Mouse (Mus musculus): Measurements from ENCODE around the gene Cxcr3.

The Cxcr3 gene

DNA sequence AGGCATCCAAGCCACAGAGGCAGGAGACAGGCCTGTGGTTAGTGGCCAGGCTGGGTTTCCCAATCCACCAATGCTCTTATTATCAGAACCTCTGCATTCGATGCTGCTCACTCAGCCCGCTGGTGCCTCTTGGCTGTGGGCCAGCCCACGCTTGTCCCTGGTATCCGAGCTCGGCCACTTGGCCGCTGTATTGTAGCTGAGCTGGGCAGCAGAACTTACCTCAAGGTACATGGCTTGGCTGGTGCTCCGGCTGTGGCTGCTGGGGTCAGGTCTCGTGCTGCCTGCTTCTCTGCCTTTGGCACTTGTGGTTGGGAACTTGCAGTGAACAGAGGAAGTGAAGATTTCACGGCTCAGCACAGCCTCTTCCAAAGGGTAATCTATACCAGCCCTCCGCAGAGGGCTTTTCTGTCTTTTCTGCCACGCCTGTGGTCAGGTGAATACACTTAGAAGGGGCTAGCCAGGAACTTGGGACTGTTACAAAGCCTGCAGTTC is at the start of gene Cxcr3:
TSS of gene Cxcr3 (minus strand) at position 442 of the 492 bp plus-strand sequence.
- in situ Hi-C loops (cut with MboI; ENCODE audit: unreplicated experiment in 2 of 2): no loop called here

DNA sequence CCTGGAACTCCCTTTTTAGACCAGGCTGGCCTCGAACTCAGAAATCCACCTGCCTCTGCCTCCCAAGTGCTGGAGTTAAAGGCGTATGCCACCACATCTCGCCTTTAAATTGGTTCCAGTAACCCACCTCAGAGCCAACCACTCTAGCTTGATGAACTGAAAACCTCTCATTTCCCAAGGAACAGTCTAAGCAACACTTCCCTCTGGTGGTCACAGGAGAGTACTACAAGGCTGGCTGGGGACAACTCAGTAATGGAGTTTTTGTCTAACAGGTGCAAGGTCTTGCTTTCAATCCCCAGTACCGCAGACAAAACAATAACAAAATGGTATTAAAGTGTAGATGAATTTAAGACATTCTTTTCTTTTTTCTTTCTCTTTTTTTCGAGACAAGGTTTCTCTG is 38.0 kb upstream of the Cxcr3 start:
- in situ Hi-C loops (cut with MboI; ENCODE audit: unreplicated experiment in 2 of 2): loop anchor here (10.0 kb wide), 2 partner anchors 97 to 267 kb away; no protein-coding TSS in a partner anchor

DNA sequence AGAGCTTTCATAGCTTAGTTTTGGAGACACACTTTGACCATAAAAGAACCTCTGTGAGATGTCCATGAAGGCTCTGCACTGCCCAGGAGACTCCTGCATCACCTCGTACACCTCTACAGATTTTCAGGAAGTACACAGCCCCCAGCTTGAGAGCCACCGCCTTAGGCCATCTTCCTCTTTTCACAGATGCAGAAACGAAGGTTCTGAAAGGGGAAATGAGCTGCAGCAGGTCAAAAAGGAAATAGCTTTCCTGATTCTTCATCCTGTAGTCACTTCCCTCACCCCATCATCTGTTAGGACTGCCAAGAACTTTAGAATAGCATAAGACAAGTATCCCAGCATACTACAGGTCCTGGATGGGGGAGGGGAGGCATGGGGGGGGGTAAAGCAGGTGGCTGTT is 36.2 kb upstream of the Cxcr3 start:
- in situ Hi-C loops (cut with MboI; ENCODE audit: unreplicated experiment in 2 of 2): loop anchor here (10.0 kb wide), 2 partner anchors 96 to 266 kb away; no protein-coding TSS in a partner anchor

DNA sequence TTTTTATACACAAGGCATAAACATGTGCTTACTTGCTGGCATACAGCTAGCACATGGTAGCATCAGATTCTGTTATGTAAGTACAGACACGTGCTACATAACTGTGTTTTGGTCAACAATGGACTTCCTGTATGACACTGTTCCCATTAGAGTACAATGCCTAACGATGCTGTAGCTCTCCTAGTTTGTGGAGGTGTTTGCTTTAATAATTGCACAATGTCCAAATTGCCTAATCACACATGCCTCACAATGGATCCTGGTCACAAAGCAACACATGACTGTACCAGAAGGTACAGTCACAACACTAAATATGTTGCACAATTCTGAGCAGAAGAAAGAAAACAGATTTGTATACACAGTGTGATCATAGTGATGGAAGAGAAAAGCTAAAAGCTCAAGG is 35.4 kb upstream of the Cxcr3 start:
- in situ Hi-C loops (cut with MboI; ENCODE audit: unreplicated experiment in 2 of 2): loop anchor here in 1 of 2 experiments (5.0 kb wide), 1 partner anchor 97 kb away; no protein-coding TSS in a partner anchor

DNA sequence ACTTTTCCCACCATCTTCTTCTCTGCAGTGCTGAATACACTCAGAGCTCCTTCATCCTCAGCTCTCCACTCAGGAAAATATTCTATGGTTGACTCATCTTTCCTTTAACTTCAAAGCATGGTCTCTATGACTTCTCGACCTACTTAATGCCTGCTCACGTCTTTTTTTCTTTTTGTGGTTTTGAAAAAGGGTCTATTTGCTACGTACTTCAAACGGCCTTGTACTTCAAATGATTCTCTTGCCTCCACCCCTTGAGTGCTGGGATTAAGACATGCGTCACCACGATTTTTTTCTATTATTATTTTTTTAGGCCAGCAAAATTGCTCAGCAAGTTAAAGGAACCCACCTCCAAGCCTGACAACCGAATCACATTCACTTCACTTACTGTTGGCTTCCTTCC is 33.2 kb upstream of the Cxcr3 start:
- in situ Hi-C loops (cut with MboI; ENCODE audit: unreplicated experiment in 2 of 2): loop anchor here in 1 of 2 experiments (5.0 kb wide), 1 partner anchor 95 kb away; no protein-coding TSS in a partner anchor

DNA sequence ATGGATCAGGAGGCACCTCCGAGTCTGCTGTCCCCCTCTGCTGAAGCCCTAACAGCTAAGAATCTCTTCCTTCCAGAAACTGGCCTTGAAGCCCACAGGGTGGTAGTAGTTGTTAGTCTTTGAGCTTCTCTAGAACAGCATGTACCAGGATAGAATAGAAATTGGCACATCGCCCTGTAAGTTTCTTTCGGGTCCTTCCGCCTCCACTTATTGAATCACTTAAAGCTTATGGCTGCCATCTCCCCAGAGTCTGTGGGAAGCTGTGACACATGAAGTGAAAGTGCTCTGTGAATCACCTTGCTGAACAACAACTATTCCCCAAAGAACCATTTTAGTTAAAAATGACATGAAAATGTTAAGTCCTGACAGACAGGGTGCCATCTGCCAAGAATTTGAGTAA is 31.0 kb upstream of the Cxcr3 start:
- in situ Hi-C loops (cut with MboI; ENCODE audit: unreplicated experiment in 2 of 2): loop anchor here in 1 of 2 experiments (5.0 kb wide), 1 partner anchor 93 kb away; no protein-coding TSS in a partner anchor

DNA sequence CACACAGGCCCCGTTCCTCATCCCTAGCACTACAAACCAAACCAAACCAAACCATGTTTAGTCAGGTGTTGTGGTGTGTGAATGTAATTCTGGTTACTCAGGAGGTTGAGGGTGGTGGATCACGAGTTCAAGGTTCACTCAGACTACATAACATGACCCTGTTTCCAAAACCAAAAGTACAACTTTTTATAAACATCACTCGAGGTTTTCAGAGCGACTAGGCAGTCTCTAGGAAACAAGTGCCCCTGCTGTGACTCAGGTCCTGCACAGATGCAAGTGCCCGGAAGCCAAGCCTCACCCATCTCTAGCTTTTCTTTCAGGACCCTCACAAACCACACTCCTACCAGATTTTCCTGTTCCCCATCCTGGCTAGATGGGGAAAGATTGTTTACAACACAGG is 30.6 kb upstream of the Cxcr3 start:
- in situ Hi-C loops (cut with MboI; ENCODE audit: unreplicated experiment in 2 of 2): loop anchor here in 1 of 2 experiments (5.0 kb wide), 1 partner anchor 92 kb away; no protein-coding TSS in a partner anchor

DNA sequence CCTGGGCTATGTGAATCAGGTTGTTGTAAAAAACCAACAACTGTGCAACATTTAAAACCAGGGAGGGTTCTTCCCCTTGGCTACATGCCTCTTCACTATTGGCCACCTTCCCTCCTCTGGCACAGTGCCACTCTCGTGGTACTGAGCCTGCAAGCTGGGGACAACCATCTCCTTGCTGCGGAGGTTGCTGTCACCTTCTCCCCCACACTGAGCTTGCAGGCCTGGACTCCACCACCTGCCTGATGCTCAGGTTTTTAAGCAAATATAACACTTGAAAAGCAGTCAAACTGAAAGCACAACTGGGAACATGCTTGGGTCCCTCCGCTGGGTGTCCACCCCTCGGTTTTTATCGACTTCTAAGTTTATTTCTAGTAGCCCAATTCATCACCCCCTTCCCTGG is 20.4 kb upstream of the Cxcr3 start:
- in situ Hi-C loops (cut with MboI; ENCODE audit: unreplicated experiment in 2 of 2): no loop called here

DNA sequence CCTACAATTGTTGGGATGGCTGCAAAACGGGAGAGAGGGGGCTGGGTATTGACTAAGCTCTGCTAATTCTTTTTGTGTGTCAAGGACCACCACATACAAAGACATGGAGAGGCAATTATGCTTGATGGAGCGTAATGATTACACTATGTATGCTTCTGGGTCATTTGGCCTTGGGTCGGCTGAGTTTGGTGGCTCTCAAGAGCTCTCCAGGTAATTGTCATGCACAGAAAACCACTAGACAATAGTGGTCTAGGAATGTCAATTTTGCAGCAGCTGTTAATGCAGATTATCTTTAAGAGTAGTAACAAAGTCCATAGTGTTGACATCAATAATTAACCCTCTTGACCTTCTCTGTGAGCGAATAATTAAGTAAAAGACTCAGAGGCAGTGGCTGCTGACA is 16.1 kb upstream of the Cxcr3 start:
- in situ Hi-C loops (cut with MboI; ENCODE audit: unreplicated experiment in 2 of 2): no loop called here

DNA sequence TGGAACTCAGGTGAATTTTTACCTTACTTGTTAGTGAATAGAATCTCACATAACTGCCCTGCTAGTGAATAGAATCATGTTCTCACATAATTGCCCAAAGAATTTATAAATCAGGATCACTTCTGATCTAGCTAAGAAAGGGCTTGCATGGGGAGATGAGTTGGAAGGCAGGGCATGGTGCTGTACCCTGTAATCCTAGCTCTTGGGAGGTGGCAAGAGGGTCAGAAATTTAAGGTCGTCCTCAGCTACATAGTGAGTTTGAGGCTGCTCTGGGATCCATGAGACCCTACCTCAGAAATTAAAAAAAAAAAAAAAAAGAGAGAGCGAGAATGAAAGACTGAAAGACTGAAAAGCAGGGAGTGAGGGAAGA is 7.0 kb upstream of the Cxcr3 start:
- in situ Hi-C loops (cut with MboI; ENCODE audit: unreplicated experiment in 2 of 2): no loop called here

DNA sequence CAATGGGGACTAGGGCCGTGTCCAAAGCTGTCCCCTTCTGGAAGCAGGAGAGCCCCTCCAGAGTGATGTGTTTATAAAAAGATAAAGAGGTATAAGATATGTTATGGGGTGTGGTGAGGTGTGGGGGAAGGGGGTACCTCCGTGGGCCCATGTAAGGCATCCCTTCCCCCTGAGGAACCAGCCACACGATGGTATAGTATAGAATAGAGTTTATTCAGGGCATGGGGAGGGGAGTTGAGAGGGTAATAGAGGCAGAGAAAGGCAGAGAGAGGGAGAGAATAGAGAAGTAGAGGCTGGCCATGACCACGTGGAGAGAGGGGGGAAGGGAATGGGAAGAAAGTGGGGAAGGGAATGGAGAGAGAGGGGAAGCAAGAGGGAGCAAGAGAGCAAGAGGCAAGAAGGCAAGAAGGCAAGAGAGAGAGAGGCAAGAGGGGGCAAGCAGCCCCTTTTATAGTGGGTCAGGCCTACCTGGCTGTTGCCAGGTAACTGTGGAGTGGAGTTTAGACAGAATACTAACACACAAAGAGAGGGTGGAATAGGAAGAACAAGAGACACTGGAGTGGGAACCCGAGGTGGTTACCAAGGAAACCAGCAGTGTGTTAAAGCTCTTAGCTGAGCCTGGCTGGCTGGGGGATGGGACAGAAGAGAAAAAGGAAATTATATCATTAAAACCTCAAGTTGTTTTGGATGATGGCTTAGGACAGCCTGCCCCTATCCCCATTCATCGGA is 6.4 kb upstream of the Cxcr3 start:
- in situ Hi-C loops (cut with MboI; ENCODE audit: unreplicated experiment in 2 of 2): no loop called here

DNA sequence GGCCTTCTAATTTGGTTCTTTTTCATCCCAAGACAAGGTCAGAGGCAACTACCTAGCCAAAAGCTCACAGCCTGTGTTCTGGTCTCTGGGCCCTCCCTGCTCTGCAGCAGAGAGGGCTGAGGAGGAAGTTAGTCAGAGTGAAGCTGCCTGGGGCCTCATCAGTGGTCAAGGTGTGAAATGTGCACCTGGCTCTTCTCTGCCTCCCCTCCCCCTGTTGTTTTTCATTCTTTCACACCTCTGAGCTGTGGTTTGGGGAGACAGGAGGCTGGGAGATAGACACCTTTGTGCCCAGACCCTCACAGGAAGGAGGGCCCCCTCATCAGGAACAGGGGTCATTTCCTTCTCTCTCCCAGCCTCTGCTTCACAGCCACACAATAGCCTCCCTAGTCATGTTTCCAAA is 3.1 kb upstream of the Cxcr3 start:
- in situ Hi-C loops (cut with MboI; ENCODE audit: unreplicated experiment in 2 of 2): no loop called here

DNA sequence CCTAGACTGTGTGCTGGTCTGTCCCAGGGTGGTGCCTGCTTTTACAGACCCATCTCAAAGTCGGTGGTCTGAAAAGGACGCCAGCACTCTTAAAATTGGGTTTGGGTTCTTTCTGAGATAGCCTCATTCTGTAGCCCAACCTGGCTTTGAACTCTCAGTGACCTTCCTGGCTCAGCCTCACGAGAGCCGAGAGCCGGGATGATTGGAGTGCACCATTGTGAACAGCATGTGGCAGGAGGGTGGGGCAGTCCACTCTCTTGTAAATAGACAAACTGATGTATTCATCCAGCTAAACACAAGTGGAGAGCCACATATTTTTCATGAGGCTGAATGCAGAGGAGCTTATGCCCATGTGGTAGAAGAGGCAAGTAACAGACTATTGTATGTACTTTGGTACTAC is 912 bp upstream of the Cxcr3 start:
- in situ Hi-C loops (cut with MboI; ENCODE audit: unreplicated experiment in 2 of 2): no loop called here

DNA sequence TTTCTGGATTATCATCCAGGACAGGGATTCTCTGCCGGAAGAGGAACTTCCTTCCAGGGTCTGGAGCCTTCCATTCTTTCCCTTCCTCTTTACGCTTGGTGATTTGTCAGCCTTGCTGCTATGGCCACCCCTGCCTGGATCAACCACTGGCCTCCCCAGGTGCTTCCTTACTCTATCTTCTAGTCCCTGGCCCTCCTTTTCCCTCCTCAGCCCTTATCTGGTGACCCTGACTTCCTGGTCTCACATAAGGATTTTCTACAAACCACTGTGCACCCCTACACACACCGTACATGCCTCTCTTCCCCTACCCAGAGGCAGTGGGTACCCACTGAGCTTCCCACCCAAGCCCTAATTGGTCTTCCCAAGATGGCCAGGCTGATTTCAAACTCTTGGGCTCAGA is 781 bp downstream of the Cxcr3 start:
- in situ Hi-C loops (cut with MboI; ENCODE audit: unreplicated experiment in 2 of 2): no loop called here

DNA sequence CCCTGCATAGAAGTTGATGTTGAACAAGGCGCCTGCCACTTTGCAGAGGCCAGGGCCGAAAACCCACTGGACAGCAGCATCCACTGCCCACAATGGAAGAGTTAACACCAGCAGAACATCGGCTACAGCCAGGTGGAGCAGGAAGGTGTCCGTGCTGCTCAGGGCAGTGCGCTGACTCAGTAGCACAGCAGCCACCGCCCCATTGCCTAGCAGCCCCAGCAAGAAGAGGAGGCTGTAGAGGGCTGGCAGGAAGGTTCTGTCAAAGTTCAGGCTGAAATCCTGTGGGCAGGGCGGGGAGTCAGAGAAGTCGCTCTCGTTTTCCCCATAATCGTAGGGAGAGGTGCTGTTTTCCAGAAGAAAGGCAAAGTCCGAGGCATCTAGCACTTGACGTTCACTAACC is 1.4 kb downstream of the Cxcr3 start:
- in situ Hi-C loops (cut with MboI; ENCODE audit: unreplicated experiment in 2 of 2): no loop called here

DNA sequence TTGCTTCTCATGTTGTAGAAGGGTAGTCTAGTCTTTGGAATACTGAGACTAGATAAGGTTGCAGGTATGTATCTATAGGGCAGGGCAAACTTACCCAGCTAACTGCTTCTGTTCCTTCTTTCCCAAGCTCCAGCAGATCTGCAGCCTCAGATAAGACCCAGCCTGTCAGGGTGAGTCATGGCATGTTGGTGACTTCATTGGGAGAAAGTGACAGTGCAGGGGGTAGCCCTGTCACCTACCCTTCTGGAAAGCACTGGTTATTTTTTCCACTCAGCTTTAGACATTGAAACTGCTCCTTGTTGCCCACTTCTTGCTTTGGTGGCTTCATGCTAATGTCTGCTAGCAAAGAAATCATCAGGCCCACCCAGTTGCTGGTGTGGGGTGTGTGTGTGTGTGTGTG is 4.1 kb downstream of the Cxcr3 start:
- in situ Hi-C loops (cut with MboI; ENCODE audit: unreplicated experiment in 2 of 2): no loop called here

DNA sequence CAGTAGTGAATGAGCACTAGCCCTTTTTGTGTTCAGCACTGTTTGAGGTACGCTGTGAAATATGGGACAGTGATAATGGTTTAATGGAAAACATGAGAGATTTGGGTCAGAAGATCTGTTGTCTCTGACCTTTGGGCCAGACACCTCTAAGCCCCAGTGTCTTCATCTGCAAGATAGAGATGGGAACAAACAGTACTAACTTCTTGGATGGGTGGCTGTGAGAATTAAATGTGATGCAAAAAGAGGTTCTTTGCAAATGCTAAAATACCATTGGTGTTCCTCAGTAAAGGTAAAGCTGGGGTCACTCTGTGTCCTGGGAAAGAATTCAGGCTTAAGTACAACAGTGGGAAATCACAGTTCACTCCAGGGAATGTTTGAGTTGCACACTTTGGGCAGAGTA is 13.7 kb downstream of the Cxcr3 start:
- in situ Hi-C loops (cut with MboI; ENCODE audit: unreplicated experiment in 2 of 2): no loop called here

DNA sequence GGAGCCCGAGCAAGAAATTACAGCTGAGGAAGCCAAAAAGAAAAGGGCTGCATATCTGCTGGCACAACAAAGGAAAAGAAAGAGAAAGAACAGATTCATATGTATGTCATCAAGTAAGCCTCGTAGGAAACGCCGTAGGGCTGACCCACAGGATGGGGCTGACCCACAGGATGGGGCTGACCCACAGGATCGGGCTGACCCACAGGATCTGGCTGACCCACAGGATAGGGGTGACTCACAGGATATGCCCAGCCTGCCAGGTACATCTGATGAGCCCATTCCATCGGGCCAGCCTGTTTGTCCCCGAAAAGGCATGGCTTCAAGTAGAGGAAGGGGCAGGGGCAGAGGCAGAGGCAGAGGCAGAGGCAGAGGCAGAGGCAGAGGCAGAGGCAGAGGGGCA is 29.0 kb downstream of the Cxcr3 start:
- in situ Hi-C loops (cut with MboI; ENCODE audit: unreplicated experiment in 2 of 2): no loop called here

DNA sequence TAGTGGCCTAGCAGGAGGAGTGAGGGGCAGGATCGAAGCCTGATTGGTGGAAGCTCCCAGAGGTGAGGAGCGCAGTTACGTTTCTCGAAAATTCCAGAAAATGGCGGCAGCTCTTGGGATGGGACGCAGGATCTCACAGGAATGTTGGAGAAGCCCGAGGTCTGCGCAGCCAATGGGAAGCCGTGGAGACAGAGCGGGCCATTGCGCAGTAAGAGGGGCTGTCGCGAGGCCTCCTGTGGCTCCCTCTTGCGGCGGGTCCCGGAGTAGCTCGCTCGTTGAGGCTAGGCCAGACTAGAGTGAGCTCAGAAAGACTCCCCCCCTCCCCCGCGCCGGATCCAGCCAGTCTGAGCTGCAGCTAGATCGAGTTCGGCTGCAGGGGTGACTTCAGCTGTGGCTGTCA is 35.8 kb downstream of the Cxcr3 start:
- in situ Hi-C loops (cut with MboI; ENCODE audit: unreplicated experiment in 2 of 2): loop anchor here in 1 of 2 experiments (25.0 kb wide), 1 partner anchor 239 kb away; no protein-coding TSS in a partner anchor

DNA sequence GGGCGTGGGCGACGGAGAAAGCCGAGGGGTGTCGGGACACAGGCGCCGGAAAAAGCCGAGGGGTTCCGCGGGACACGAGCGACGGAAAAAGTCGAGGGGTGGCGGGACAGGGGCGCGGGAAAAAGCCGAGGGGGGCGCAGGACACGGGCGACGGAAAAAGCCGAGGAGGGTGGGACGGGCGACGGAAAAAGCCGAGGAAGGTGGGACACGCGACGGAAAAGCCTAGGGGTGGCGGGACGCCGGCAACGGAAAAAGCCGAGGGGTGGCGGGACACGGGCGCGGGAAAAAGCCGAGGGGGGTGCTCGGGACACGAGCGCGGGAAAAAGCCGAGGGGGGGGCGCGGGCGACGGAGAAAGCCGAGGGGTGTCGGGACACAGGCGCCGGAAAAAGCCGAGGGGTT is 36.5 kb downstream of the Cxcr3 start:
- in situ Hi-C loops (cut with MboI; ENCODE audit: unreplicated experiment in 2 of 2): loop anchor here in 1 of 2 experiments (25.0 kb wide), 1 partner anchor 240 kb away; no protein-coding TSS in a partner anchor

DNA sequence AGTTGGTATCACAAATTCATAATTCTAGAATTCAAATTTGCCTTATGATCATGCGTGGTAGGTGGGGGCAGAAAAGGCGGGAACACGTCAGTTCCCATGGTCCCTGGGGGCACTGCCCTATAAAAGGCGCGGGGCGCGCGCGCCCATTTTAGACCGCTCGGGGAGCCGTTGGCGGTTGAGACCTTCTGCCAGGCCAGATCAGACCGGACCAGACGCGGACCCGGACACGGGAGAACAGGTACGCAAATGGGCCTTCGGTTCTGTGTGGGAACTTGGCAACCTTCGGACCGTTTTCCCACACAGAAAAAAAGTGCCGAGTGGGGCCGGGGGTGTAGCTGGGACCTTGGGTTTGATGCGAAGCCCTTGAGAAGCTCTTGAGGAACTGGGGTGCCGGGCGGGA is 38.4 kb downstream of the Cxcr3 start:
- in situ Hi-C loops (cut with MboI; ENCODE audit: unreplicated experiment in 2 of 2): loop anchor here in 1 of 2 experiments (25.0 kb wide), 1 partner anchor 242 kb away; no protein-coding TSS in a partner anchor
